Mouse (Mus musculus): ENCODE measurements around the gene Ppp1r15b. TPM values are rescaled to one million over a fixed set of nuclear protein-coding genes. Genes with fewer than 3 reads are reported as not detected.

The Ppp1r15b gene
- total RNA-seq, 2 experiments from 2014 or later = 14.5 to 17.3 TPM

DNA sequence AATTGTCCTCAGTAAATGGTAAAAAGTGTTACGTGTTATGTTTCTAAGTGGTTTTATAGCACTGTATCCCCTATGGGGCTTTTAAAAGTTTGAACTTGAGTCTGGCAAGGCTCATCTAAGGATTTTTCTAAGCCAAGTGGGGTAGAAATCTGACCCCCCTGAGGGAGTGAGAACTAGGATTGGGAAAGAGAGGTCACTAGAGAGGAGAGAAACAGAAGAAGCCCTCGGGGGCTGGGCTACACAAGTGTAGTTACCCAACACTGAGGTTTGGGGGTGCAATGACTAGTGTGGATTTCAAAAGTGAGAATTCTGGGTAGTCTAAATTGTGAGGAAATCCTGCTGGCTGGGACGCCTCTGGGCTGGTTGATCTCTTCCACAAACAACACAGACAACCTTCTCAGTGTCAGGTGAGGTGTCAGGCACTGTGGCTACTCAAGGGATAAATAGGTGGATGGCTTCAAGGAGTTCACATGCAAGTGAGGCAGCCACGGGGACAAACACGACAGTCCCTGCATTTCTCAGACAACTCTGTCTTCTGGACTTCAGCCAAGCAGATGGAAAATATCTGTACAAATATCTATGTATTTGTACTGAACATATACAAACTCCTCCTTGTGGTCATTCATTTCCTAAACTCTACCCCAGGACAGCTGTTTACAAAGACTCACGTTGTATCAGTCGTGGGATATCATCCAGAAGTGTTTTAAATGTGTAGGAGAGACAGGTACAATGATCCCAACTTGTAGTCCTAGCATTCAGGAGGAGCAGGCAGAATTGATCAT, 10.8 kb upstream of the Ppp1r15b start:
- DNase-seq = no peak

DNA sequence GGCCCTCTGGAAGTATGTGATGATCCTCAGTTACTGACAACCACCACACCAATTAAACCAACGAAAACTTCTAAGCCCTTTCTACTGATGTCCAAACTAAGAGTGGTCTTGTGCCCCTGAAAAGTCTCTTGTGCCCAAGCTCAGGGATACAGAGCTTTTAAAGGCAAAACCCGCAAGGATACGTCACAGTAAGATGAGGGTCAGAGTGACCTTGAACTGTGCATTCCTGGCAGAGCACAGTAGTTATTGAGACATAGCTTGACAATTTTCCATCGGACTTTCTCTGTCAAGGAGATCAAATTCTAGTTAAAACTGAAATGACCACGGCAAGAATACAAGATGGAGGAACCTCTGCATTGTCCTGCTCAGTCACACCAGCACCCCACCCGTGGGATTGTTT, 9.7 kb upstream of the Ppp1r15b start:
- no peak for DNase-seq

DNA sequence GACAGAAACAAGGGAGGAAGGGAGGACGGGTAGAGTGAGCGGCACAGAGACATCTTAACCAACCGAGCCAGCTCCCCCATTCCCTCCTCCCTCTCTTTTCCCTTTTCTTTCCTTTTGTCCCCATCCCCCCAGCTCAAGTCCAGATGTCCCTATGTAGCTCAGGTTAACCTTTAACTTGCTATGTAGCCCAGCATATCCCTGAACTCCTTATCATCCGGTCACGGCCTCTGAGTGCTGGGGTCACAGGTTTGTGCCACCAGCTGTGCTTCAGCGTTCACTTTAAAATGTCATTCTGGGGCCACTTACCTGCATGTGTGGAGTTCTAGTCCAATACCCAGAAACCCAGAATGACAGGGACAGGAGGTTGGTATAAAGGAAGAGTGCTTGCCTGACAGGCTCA, 6.8 kb upstream of the Ppp1r15b start:
- no peak for DNase-seq

DNA sequence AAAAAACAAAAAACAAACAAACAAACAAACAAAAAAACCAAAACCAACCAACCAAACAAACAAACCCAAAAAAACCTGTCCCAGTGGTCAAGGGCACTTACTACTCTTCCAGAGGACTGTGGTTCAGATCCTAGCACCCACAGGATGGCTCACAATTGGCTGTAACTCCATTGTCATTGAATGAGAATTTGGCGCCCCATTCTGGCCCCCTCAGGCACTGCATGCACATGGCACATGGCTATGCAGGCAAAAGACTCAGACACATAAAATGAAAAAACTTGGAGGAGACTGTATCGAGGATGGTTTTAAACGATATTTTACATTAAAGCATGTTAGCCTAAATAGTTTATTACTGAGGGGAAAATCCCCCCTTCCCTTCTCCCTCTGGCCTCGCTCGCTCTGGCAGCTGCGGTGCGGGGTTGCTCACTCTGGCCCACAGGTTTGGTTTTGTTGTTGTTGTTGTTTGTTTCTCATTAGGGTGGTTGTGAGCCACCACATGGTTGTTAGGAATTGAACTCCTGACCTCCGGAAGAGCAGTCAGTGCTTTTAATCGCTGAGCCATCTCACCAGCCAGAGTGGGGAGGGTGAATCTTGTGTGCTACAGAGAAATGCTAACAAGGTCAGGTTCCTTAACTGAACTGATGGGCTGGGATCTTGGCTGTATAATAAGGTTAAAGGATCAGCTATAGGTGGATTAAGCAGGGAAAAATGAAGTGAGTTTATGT, 5.1 kb upstream of the Ppp1r15b start:
- no peak for DNase-seq

DNA sequence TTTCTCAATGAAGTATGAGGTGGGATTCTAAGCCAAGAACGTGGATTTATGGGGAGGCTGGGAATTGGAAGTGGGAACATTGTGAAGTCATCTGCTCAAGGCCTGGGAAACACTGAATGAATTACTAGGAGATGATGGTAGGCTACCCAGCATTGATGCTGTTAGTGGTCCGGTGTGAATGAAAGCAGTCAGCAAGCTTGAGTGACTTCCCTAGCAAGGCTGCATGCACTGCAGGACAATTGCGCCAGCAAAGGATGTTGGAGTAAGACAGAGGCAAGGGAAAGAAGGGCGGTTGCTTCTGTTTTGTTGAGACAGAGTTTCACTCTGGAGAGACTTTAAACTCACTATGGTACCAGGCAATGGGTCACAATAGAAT, 4.6 kb upstream of the Ppp1r15b start:
- DNase-seq = no peak

DNA sequence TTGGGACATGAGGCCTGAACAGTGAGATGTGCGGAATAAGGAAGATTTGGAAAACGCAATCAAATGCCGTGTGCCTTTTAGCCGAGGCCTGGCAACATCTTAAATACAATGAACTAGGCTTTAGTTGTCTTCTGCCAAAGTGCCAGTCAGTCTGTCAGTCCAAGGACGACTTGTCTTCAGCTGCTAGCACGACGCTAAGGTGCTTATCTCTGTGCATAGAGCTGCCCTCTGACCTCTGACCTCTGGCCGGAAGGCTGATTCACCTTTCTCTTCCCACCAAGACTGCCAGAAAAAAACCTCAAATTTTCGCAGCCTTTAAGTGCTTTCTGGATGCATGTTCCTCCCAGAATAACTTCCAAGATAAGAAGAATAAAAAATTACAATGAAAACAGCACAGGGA, 3.6 kb upstream of the Ppp1r15b start:
- DNase-seq = no peak

DNA sequence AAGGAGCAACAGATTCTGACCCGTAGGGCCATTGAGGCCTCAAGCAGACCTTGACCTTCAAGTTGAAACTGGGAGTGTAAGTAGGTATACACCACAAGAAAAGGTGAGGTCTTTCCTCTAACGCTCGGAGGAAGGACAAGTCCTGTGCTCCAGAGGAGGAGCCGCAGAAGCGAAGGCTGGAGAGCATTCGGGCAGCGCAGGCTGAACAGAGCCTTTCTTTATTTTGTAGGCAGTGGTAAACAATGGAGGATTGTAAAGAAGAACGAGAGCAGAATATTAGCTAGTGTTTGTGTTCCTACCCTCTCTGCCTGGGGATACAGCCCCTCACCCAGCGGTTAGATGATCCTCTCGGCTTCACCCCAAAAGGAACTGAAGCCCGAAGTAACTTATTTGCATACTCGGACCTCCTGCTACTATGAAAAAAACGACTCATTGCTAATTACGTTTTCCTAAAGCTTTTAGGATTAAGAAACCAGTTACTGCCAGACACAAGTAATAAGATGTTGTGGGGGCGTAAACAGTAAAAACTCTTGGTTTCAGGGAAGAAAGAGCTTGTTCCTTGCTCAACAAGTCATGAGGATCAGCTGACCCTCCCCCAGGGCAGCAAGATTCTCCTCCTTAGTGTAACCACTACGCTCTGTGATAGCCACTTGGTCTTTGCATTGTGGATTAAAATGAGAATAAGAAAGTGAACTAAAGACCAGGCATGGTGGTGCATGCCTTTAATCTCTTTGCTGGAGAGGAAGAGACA, 1.3 kb upstream of the Ppp1r15b start:
- no peak for DNase-seq

DNA sequence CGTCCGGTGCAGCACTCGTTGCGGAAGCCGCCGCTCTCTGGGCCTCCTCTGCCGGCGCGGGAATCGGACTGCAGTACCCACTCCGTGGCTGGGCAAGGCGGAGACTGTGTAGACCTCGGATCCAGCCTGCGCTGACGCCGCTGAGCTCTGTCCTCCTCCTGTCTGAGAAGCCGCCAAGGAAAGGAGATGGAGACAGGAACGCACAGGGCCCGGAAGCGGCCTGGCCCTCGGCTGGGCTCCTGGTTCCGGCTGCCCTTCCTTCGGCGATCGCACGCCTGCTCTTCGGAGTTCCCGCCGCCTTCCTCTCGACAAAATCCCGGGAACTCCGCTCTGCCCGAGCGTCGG, 590 bp downstream of the Ppp1r15b start:
- no peak for DNase-seq

DNA sequence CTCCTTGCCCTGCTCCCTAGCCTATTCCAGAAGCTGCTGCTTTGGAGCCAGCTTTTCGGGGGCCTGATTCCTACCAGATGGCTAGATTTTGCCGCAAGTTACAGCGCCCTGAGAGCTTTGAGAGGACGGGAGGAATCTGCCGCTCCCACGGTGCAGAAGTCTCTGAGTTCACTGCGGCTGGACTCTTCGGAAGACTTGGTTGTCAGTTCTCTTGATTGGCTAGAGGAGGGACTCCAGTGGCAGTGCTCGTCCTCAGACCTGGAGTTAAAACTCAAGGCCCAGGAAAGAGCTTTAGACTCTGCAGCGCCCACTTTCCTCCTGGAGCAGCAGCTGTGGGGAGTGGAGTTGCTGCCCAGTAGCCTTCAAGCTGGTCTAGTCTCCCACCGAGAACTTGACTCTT, 993 bp downstream of the Ppp1r15b start:
- DNase-seq = no peak

DNA sequence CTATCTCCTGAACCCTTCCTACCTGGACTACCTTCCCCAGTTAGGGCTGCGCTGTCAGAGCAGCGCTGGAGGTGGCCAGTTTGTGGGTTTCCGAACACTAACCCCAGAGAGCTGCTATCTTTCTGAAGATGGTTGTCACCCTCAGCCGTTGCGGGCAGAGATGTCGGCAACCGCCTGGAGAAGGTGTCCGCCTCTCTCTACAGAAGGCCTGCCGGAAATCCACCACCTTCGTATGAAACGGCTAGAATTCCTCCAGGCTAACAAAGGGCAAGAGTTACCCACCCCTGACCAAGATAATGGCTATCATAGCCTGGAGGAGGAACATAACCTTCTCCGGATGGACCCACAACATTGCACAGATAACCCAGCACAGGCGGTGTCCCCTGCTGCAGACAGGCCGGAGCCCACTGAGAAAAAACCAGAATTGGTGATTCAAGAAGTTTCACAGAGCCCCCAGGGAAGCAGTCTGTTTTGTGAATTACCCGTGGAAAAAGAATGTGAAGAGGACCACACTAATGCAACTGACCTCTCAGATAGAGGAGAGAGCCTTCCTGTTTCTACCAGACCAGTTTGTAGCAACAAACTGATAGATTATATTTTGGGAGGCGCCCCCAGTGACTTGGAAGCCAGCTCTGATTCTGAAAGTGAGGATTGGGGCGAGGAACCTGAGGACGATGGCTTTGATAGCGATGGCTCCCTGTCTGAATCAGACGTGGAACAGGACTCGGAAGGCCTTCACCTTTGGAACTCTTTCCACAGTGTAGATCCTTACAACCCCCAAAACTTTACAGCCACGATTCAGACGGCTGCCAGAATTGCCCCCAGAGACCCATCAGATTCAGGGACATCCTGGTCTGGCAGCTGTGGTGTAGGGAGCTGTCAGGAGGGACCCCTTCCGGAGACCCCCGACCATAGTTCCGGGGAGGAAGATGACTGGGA, 1.7 kb downstream of the Ppp1r15b start:
- no peak for DNase-seq

DNA sequence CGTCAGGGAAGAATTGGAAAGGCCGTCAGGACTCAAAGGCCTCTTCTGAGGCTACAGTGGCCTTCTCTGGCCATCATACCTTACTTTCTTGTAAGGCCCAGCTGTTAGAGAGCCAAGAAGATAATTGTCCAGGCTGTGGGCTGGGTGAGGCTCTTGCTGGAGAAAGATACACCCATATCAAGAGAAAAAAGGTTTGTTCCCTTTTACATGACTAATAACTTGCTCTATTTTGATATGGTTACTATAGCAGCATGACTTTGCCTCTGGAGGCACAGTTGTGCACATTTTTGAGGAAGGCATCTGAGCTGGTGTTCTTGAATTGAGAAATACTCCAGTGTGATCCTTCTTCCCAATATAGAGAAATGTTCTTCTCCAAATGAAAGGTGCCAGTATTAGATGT, 2.5 kb downstream of the Ppp1r15b start:
- no peak for DNase-seq

DNA sequence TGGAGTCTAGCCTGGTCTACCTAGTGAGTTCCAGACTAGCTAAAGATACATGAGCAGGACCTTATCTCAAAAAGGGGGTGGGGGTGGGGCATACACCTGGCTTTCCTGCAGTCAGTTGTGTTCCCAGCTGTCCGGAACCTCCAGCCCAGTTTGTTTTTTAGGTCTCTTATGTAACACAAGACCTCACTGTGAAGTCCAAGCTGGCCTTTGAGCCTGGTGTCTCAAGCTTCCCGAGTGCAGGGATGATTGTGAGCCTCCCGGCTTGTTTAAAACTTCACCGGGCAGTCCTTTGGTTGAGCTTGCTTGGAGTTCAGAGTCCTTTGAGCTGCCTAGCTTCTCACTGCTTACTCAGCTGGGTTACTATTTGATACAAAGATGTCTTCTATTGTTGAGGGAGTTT, 3.1 kb downstream of the Ppp1r15b start:
- DNase-seq = no peak

DNA sequence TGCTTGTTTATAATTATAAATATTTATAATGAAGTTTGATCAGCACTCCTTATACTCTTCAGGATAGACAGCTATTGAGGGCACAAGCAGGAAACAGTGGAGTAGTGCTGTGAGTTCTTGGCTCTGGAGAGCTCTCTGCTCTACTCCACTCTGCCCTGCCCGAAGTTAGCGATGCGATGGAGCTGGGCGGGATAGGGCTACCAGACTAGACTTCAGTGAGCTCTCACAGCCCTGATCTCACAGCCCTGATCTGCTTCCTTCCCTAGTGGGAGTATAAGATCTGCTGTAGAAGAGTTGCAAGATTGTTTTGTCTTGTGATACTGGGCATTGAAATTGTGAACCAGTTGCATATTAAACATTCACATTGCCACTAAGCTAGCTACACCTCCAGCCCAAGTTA, 3.9 kb downstream of the Ppp1r15b start:
- peak; percentile 10 for DNase-seq

DNA sequence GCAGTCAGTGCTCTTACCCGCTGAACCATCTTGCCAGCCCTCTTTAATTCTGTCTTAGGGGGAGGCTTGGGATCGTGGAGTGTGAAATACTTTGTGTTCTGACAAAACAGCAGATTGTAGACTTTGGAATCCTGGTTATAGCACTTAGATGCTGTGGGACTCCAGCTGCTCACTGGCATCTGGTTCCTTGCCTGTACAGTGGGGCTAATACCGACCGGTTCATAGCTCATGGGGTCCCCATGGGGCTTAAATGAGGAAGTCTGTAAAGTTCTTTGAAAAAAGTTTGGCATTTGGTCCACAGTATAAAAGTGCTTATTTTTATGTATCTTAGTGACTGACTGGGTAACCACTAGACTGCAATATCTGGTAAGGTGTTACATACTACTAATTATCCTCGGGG, 4.9 kb downstream of the Ppp1r15b start:
- DNase-seq = no peak

DNA sequence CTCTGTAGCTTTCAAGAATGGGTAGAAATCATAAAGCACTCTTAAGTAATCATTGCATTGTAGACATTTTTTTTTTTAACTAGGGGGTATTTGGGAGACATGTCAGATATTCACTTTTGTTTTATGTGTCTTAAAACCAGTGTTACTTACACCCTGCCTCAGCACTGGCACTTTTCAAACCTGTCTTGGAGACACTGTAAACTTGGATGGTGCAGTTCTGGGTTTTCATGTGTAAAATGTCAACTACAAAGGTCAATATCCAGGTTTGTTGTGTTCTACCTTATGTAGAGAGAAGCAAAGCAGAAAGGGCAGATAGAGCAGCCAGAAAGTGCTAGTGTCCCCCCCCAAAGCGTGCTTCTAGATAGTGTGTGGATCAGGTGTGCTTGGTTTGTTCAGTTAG, 7.5 kb downstream of the Ppp1r15b start:
- DNase-seq = no peak

DNA sequence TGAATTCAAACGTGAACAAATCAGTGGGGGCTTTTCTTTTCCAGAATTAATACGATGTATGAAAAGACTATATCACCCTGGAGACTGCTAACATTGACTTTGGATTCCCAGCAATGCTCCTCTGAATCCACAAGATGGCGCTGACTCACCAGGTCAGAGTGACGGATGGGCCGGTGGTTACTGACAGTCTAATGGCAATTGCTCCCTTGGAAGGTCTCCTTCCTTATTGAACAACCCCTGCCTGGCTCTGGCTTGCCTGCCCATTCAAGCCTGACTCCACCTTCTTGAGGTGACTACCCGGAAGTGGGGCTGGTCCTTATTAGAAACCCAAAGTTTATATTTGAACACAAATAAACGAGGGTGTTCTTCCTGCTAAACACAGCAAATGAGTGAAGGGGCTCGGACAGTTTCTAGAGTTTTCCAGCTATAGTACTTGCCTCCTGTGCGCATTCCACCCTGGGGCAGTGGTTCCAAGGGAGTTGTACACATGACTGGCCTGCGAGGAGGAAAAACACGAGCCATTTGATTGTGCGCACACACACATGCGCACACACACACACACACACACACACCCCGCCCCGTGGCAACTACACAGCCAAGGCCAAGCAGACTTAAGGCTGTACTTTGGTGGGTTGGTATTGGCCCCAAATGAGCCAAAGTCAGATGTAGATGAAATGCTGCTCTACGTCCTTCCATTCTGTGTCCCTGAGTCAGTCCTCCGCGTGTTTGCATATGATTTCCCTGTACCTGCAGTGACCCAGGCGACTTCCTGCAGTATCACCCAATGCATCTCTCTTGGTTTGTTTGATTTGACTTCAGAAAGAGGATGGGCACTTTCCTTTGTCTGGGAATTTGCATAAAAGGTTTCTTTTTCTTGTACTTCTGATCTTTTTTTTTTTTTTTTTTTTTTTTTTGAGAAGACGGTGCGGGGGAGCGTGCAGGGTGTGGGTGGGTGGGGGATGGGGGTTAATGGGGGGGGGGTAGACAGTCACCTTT, 15.4 kb downstream of the Ppp1r15b start:
- DNase-seq = no peak

DNA sequence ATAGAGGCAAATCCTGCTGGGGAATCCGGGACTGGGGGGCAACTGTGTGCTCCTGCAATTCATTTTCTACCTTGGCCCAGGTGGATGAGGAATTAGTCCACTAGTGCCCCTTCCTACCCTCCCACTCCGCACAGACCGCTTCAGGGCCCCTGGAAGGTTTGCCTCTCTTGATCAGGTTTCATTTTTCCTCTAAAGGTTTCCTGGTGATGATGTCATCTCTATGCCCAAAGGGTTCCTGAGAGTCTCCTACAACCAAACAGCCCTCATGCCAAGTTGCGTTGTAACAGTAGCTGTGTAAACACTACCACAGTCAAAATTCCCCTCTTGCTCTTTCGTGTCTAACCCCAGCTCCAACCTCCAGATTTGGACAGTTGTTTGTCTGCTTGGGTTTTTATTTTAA, 16.4 kb downstream of the Ppp1r15b start:
- no peak for DNase-seq

DNA sequence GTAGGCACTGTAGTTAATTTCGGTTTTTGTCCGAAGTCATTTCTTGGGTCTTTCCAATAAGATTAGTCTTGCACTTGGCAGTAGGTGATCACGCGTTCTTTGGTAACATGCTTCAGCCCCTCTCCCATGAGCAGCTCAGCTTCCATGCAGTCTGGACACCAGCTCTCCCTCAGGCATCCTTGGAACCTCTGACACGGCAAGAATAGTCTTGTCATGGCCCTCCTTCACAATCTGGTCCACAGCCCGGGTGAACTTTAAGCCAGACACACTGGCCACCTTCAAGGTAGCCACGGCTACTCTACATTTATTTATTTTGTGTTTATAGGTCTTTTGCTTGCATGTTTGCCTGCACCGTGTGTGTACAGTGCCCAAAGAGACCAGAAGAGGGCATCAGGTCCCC, 17.2 kb downstream of the Ppp1r15b start:
- DNase-seq = no peak

DNA sequence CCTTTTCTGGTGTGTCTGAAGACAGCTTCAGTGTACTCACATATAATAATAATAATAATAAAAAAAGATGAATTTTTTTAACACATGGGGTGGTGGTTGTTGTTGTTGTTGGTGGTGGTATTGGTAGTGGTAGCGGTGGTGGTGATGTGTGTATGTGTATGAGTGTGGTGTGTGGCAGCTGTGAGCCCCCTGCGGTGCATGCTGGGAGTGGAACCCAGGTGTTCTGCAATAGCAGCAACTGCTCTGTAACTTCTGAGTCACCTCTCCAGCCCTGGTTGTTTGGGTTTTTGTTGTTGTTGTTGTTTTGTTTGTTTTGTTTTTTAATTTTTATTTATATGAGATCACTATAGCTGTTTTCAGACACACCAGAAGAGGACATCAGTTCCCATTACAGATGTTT, 19.6 kb downstream of the Ppp1r15b start:
- no peak for DNase-seq

DNA sequence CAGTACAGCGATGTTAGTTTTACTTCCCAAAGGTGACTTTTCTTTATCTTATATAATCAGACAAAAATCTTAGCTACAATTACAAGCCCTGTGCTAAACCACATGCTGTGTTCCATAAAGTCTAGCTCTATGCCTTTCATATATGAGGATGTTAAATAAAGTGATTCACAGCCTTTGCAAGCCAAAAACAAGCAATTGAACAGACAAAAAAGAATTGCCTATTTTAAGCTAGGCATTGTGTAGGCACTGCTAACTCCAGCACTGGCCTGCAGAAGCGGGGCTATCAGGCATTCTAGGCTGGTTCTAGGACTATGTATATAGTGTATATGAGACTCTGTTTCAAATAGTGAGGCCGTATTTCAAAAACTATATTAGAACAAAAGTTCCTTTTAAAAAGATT, 21.3 kb downstream of the Ppp1r15b start:
- DNase-seq = no peak

DNA sequence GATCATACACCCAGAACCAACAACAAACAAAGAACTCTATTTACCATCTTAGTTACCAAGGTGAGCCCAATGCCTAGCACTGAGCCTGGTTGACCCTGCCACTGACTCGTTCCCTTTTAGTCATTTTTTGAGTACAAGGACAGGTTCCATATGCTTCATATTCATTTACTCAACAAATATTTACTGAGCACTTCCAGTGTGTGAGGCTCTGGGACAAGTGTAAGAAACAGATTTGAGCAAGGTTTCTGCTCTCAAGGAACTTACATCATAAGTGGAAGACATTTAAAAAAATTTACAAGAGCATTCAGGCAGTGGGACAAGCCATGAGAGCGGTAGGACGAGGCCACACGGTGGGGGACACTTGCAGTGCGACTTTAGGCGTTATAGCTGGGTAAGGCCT, 24.3 kb downstream of the Ppp1r15b start:
- no peak for DNase-seq

Measured in gastrocnemius, postnatal 25 days (tissue).